Mouse (Mus musculus) kidney, postnatal 4 days (tissue): ENCODE measurements around the gene Cfap74.
"Not testable (repeated sequence)": the region's sequence is repeated elsewhere in the genome, so short reads cannot be mapped to it uniquely, and the experiment has no call there.

Experiments
- DNase-seq, 2 experiments: peaks; one replicate each; pipeline ENCODE4 v3.0.0; 2021; ENCODE audit warnings: mixed read lengths in 2 of 2

Cfap74 gene

GRCm38 (mm10) chr4:155470263-155470953, 61.4 kb downstream of the Cfap74 start:
- DNase-seq = no peak

GRCm38 (mm10) chr4:155470997-155471396, 62.0 kb downstream of the Cfap74 start:
- DNase-seq = no peak

- no peak for DNase-seq
These were observed 62.4 kb downstream of the Cfap74 start for GRCm38 (mm10) chr4:155471406-155471805.

GRCm38 (mm10) chr4:155472716-155473290, 63.8 kb downstream of the Cfap74 start:
- no peak for DNase-seq

GRCm38 (mm10) chr4:155473319-155473718, 64.3 kb downstream of the Cfap74 start:
- peak; percentile 49 to 57 for DNase-seq

GRCm38 (mm10) chr4:155473796-155474195, 64.8 kb downstream of the Cfap74 start:
- DNase-seq = not testable (repeated sequence)

GRCm38 (mm10) chr4:155481381-155482124, 72.6 kb downstream of the Cfap74 start:
- peak; percentile 84 to 87 for DNase-seq

GRCm38 (mm10) chr4:155482125-155482480, 73.1 kb downstream of the Cfap74 start:
- DNase-seq = no peak

- DNase-seq = peak in 1 of 2 experiments; percentile 9
These were observed 73.9 kb downstream of the Cfap74 start for GRCm38 (mm10) chr4:155482733-155483540.

- no peak for DNase-seq
These were observed 76.5 kb downstream of the Cfap74 start for GRCm38 (mm10) chr4:155485521-155485920.

GRCm38 (mm10) chr4:155487746-155488145, 78.8 kb downstream of the Cfap74 start:
- peak in 1 of 2 experiments; percentile 28 for DNase-seq

- peak; percentile 77 to 87 for DNase-seq
These were observed 79.4 kb downstream of the Cfap74 start for GRCm38 (mm10) chr4:155488232-155489025.

GRCm38 (mm10) chr4:155489101-155489970, 80.3 kb downstream of the Cfap74 start:
- DNase-seq = no peak

GRCm38 (mm10) chr4:155490456-155490855, 81.5 kb downstream of the Cfap74 start:
- peak in 1 of 2 experiments; percentile 26 for DNase-seq

- DNase-seq = peak; percentile 98
These were observed 82.1 kb downstream of the Cfap74 start, which contains the start of gene Gnb1 for GRCm38 (mm10) chr4:155490990-155491504. Gnb1 (plus strand) TSS chr4:155491361.

- DNase-seq = peak in 1 of 2 experiments; percentile 43
These were observed 82.6 kb downstream of the Cfap74 start for GRCm38 (mm10) chr4:155491529-155492130.

GRCm38 (mm10) chr4:155492131-155492633, 83.2 kb downstream of the Cfap74 start:
- DNase-seq = peak; percentile 73 to 80

- DNase-seq = no peak
These were observed 85.9 kb downstream of the Cfap74 start for GRCm38 (mm10) chr4:155494891-155495290.

- DNase-seq = no peak
These were observed 89.0 kb downstream of the Cfap74 start for GRCm38 (mm10) chr4:155497963-155498362.

GRCm38 (mm10) chr4:155501126-155501525, 92.1 kb downstream of the Cfap74 start:
- no peak for DNase-seq
